Mouse (Mus musculus) bone marrow macrophage, adult 2 months (primary cell): Measurements from ENCODE around the gene Phactr2.

Experiments
- CTCF ChIP-seq: IDR thresholded peaks from 2 replicates; pipeline ENCODE4 v1.5.1; 2012; ENCODE audit warnings: low read depth, mild to moderate bottlenecking, low read length, moderate library complexity
- POLR2A ChIP-seq: IDR thresholded peaks from 2 replicates; pipeline ENCODE4 v1.6.1; 2012; ENCODE audit warnings: mild to moderate bottlenecking, low read depth, low read length, borderline replicate concordance

DNA sequence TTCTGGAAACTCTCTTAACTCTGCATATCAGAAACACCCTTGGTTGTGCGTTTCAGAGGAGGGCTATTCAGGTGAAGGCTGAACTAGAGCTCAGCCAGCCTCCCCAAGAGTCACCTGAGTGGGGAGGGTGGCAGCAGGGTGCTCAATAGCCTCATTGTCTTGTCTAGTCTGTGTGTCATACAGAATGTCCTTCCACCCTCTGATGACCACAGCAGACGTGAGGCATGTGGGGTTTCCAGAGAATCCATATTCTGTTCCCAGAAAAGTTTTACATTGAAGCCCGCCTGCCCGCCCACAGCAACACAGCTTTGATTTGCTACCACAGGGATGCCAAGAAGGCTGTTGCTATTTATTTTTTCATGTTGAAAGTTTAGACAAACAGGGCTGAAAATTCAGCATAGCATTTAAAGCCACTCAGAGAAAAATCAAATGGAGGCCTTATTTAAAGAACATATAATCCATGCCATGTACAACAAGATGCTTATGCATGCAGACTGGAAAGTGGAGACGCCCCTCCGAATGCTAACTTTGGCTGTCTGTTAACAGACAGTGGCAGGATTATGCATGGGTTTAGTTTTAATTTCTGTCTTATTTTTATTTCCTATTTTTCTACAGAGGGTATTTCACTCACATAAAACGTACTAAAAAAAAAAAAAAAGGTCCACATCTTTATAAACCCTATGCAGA is 248.7 kb downstream of the Phactr2 start:
- no peak for TF ChIP-seq CTCF
- no peak for TF ChIP-seq POLR2A
